Mouse (Mus musculus) left cerebral cortex, postnatal 10 days (tissue): ENCODE measurements around the gene Six3. TPM values are rescaled to one million over a fixed set of nuclear protein-coding genes. Genes with fewer than 3 reads are reported as not detected.

Experiments used
- DNase-seq, 2 experiments: peaks; one replicate each; pipeline ENCODE4 v3.0.0; 2021 to 2022; ENCODE audit warnings: low spot score in 2 of 2, mixed read lengths in 1 of 2; ENCODE audit errors: extremely low spot score in 1 of 2
- intact Hi-C: fragments of 180-260 bp; cut with DNase I; formaldehyde crosslinking; loops from one replicate; pipeline ENCODE4 v1.15.1; 2025
- total RNA-seq, 2 experiments: library from RNA; stranded (reverse); gene quantifications; 2 replicates each; pipeline ENCODE4 v1.2.3; 2021

Six3 gene
- total RNA-seq, 2 experiments from 2014 or later: 1.5 to 5.1 TPM

GRCm38 (mm10) chr17:85621505-85622310 is 8.3 kb downstream of the Six3 start:
- peak in 1 of 2 experiments; percentile 25 for DNase-seq
- intact Hi-C loops: loop anchor here (5.0 kb wide), 1 partner anchor 66 kb away; the partner anchor contains the start of gene Six2

- intact Hi-C loops: loop anchor here (5.0 kb wide), 1 partner anchor 65 kb away; the partner anchor contains the start of gene Six2
- peak in 1 of 2 experiments; percentile 15 for DNase-seq
Measured at GRCm38 (mm10) chr17:85622493-85623157, 9.2 kb downstream of the Six3 start.

- intact Hi-C loops: loop anchor here (5.0 kb wide), 1 partner anchor 64 kb away; the partner anchor contains the start of gene Six2
- peak in 1 of 2 experiments; percentile 17 for DNase-seq
Measured at GRCm38 (mm10) chr17:85623161-85624050, 10.0 kb downstream of the Six3 start.

- peak in 1 of 2 experiments; percentile 9 for DNase-seq
- intact Hi-C loops: loop anchor here (5.0 kb wide), 1 partner anchor 63 kb away; the partner anchor contains the start of gene Six2
Measured at GRCm38 (mm10) chr17:85624051-85624420, 10.6 kb downstream of the Six3 start.

- intact Hi-C loops: loop anchor here (5.0 kb wide), 1 partner anchor 62 kb away; the partner anchor contains the start of gene Six2
- peak in 1 of 2 experiments; percentile 19 for DNase-seq
Measured at GRCm38 (mm10) chr17:85624981-85625940, 11.9 kb downstream of the Six3 start.

- intact Hi-C loops: no loop called here
- DNase-seq: peak in 1 of 2 experiments; percentile 16
Measured at GRCm38 (mm10) chr17:85626091-85626860, 12.9 kb downstream of the Six3 start.

- intact Hi-C loops: no loop called here
- no peak for DNase-seq
Measured at GRCm38 (mm10) chr17:85627751-85628150, 14.3 kb downstream of the Six3 start.

- intact Hi-C loops: no loop called here
- DNase-seq: peak in 1 of 2 experiments; percentile 24
Measured at GRCm38 (mm10) chr17:85628811-85629210, 15.4 kb downstream of the Six3 start.

GRCm38 (mm10) chr17:85629396-85629795 is 16.0 kb downstream of the Six3 start:
- DNase-seq: no peak

GRCm38 (mm10) chr17:85630296-85631050 is 17.1 kb downstream of the Six3 start:
- no peak for DNase-seq
- intact Hi-C loops: loop anchor here (5.0 to 10.0 kb wide), 3 partner anchors 528 to 793 kb away; no protein-coding TSS in a partner anchor

More at GRCm38 (mm10) chr17:85629396-85629795, 16.0 kb downstream of the Six3 start:
- intact Hi-C loops: no loop called here

GRCm38 (mm10) chr17:85631106-85631505 is 17.7 kb downstream of the Six3 start:
- intact Hi-C loops: loop anchor here (5.0 to 10.0 kb wide), 3 partner anchors 529 to 794 kb away; no protein-coding TSS in a partner anchor
- no peak for DNase-seq

GRCm38 (mm10) chr17:85633619-85634018 is 20.2 kb downstream of the Six3 start:
- peak; percentile 67 to 83 for DNase-seq
- intact Hi-C loops: loop anchor here (2.0 to 10.0 kb wide), 5 partner anchors 443 to 796 kb away; no protein-coding TSS in a partner anchor

GRCm38 (mm10) chr17:85637876-85638275 is 24.5 kb downstream of the Six3 start:
- DNase-seq: no peak
- intact Hi-C loops: loop anchor here (10.0 kb wide), 1 partner anchor 603 kb away; no protein-coding TSS in a partner anchor

GRCm38 (mm10) chr17:85645312-85645711 is 31.9 kb downstream of the Six3 start:
- no peak for DNase-seq
- intact Hi-C loops: no loop called here

GRCm38 (mm10) chr17:85645718-85646665 is 32.6 kb downstream of the Six3 start:
- peak in 1 of 2 experiments; percentile 65 for DNase-seq
- intact Hi-C loops: no loop called here
